ENCODE assay signal across 14 mouse cellular contexts in the genomic region with DNA sequence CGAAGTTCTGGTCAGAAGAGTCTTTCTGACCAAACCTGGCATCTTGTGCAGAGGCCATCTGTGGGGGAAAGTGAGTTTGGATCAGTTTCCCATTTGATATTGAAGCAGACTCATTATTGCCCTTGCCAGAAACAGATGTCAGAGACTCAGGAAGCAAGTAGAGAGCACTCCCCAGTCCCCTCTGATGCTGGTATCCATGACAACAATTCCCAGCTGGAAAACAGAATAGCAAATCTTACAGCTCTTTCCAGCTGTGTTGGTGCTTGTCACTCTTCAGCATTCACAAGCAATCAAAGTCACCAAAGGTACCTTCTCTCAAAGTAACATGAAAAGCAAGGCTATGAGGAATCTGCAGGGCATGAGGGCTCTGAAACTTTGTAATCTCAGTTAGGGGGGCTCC. TPM values are rescaled to one million over a fixed set of nuclear protein-coding genes. Genes with fewer than 3 reads are reported as not detected.
DNase-seq lines count a peak whose midpoint lies in the region; ATAC-seq and TF ChIP-seq lines count a peak whose summit lies in the region.
"Had no signal": no experiment of that assay in that cellular context is flagged by ENCODE, and none has a peak within 500 bp of the region (broad histone marks: within the 10 kb centered on the region; RNA-seq: fewer than 3 reads in every experiment).

No protein-coding gene starts in this region.

- no peak for TF ChIP-seq EP300 in heart, adult 2 months (IDR thresholded peaks at IDR 0.05; ENCODE audit: insufficient read depth, low read depth, low read length)

- H3K4me1 ChIP-seq in heart, adult 2 months (ENCODE audit: control insufficient read depth, insufficient read depth, low read length) = no peaks in the 10 kb centered on the region
- peaks cover 20% of the 10 kb centered on the region for H3K4me1 ChIP-seq in midbrain, embryonic 14.5 days (ENCODE audit: control insufficient read depth, insufficient read depth, low read length)
- H3K4me1 ChIP-seq: liver, embryonic 13.5 days had no signal

- TF ChIP-seq POLR2A in heart, adult 2 months (IDR thresholded peaks at IDR 0.05; ENCODE audit: insufficient read depth, low read depth, low read length) = no peak

- TF ChIP-seq CTCF in heart, adult 2 months (IDR thresholded peaks at IDR 0.05) = no peak

- DNase-seq in heart, postnatal 4 days = peak; percentile 13
- DNase-seq in heart, adult 2 months = no peak
- peak; percentile 8 for DNase-seq in embryo, embryonic 10 days (ENCODE audit: low spot score)
- DNase-seq in forelimb bud, embryonic 11.5 days (ENCODE audit: low read depth, low spot score) = peak; percentile 61
- DNase-seq in midbrain, embryonic 14.5 days = peak; percentile 80
- DNase-seq in left cerebral cortex, adult 18-20 months (ENCODE audit: low spot score in 2 of 2) = no peak
- DNase-seq in kidney, adult 8-10 months = no peak
- DNase-seq: adrenal gland, adult 2 months; kidney, adult 11 months; liver, embryonic 13.5 days; thymus, postnatal 36 days had no signal

- H3K27ac ChIP-seq in heart, adult 2 months = no peak overlapping the region
- H3K27ac ChIP-seq in midbrain, embryonic 14.5 days (replicated peaks; ENCODE audit: low read depth, low read length) = peak overlapping the region; percentile 56; the same call in 1 of the 2 replicates
- H3K27ac ChIP-seq: embryonic facial prominence, embryonic 12.5 days; liver, embryonic 13.5 days had no signal

- no peaks in the 10 kb centered on the region for H3K36me3 ChIP-seq in heart, adult 2 months (ENCODE audit: control insufficient read depth, insufficient read depth, low read length)
- H3K36me3 ChIP-seq in midbrain, embryonic 14.5 days (ENCODE audit: control insufficient read depth, insufficient read depth, low read length) = peaks cover 38% of the 10 kb centered on the region
- H3K36me3 ChIP-seq: embryonic facial prominence, embryonic 12.5 days; liver, embryonic 13.5 days had no signal

- peak; percentile 64; the same call in 1 of the 2 replicates for ATAC-seq in midbrain, embryonic 14.5 days (ENCODE audit: low FRiP score, low TSS enrichment)
- ATAC-seq: CD4-positive, CD25-positive, alpha-beta regulatory T cell, adult 4 months had no signal

- no peak overlapping the region for H3K4me3 ChIP-seq in heart, adult 2 months
- H3K4me3 ChIP-seq in midbrain, embryonic 14.5 days (replicated peaks; ENCODE audit: low read depth, low read length) = no peak overlapping the region
- H3K4me3 ChIP-seq: embryonic facial prominence, embryonic 12.5 days; liver, embryonic 13.5 days had no signal

- H3K27me3 ChIP-seq in heart, adult 2 months (ENCODE audit: control insufficient read depth, insufficient read depth, low read length) = no peaks in the 10 kb centered on the region
- H3K27me3 ChIP-seq in midbrain, embryonic 14.5 days (ENCODE audit: control insufficient read depth, insufficient read depth, low read length) = no peaks in the 10 kb centered on the region
- H3K27me3 ChIP-seq: embryonic facial prominence, embryonic 12.5 days; liver, embryonic 13.5 days had no signal

- H3K79me2 ChIP-seq in heart, adult 2 months (replicated peaks; ENCODE audit: control insufficient read depth, insufficient read depth, low read length) = no peaks in the 10 kb centered on the region

- H3K9ac ChIP-seq in heart, adult 2 months (ENCODE audit: low read depth, low read length) = no peak overlapping the region
- H3K9ac ChIP-seq in midbrain, embryonic 14.5 days (replicated peaks; ENCODE audit: low read length) = no peak overlapping the region
- H3K9ac ChIP-seq: embryonic facial prominence, embryonic 12.5 days; liver, embryonic 13.5 days had no signal

- H3K9me3 ChIP-seq in midbrain, embryonic 14.5 days (ENCODE audit: control insufficient read depth, low read length) = no peaks in the 10 kb centered on the region
- H3K9me3 ChIP-seq: embryonic facial prominence, embryonic 12.5 days; liver, embryonic 13.5 days had no signal

- H3K4me2 ChIP-seq in midbrain, embryonic 14.5 days (ENCODE audit: low read length) = no peak overlapping the region
- H3K4me2 ChIP-seq: embryonic facial prominence, embryonic 12.5 days; heart, embryonic 11.5 days; liver, embryonic 13.5 days had no signal

- WGBS in heart, adult 2 months = 28% methylated on average over 1 of the region's 1 CpGs
- WGBS in midbrain, embryonic 14.5 days = 74% methylated on average over 1 of the region's 1 CpGs

- intact Hi-C loops in heart, adult 2 months (cut with DNase I) = no loop called here

RNA-seq across cellular contexts. Expression of gene Rab3c, which starts 20.1 kb away (rescaled TPM):
- under 1 TPM; 0.57 to 0.68 TPM for total RNA-seq in heart, postnatal 4 days (2021)
- total RNA-seq in heart, adult 2 months (2021) = under 1 TPM in 1 of 2 experiments, not detected in 1; 0.20 TPM
- 0.16 and 0.41 TPM in 2 replicates for polyA plus RNA-seq in heart, adult 2 months (2012; rRNA removed)
- 207 and 223 TPM in 2 replicates for polyA plus RNA-seq in midbrain, embryonic 14.5 days (2014; fragmentation: Nextera tagmentation; extraction: Ambion mirVana)
- total RNA-seq in left cerebral cortex, adult 18-20 months (2021) = 100 to 1,000 TPM; 170 to 177 TPM

Comparison
In these comparisons a context has a peak if more than half of its experiments do, and no peak if none do; other contexts are left out.
1. DNase-seq: peak in heart, postnatal 4 days (single experiment), embryo, embryonic 10 days (single experiment), forelimb bud, embryonic 11.5 days (single experiment) and midbrain, embryonic 14.5 days (single experiment); none in heart, adult 2 months (0 of 2), left cerebral cortex, adult 18-20 months (0 of 2) and kidney, adult 8-10 months (0 of 2).
2. RNA of gene Rab3c, which starts 20.1 kb away (total RNA-seq): 170 to 177 TPM in left cerebral cortex, adult 18-20 months; 0.57 to 0.68 TPM in heart, postnatal 4 days and 0.20 TPM in heart, adult 2 months; every median in the first group is over 100 times any median in the second.